Mouse (Mus musculus): ENCODE measurements around the gene Fut2. TPM values are rescaled to one million over a fixed set of nuclear protein-coding genes. Genes with fewer than 3 reads are reported as not detected.
A peak's percentile ranks its signal among the peaks of the same experiment; 100 is the strongest.

The Fut2 gene
- polyA plus RNA-seq, 1 experiment from 2014 or later, result 0.56 TPM

DNA sequence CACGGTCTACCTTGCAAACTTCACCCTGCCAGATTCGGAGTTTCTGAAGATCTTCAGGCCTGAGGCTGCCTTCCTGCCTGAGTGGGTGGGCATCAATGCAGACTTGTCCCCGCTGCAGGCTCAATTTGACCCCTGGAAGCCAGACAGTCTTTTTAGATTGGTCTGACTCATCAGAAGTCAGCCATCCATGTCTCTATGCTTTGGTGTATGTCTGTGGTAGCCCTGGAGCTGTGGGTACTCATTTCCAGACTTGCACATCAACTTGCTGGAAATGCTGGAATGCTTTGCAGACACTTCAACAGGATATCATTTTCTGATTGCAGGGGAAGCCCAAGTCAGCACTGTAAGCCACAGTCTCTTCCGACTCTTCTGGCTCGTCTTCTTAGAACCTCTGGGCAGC lies 46.6 kb downstream of the Fut2 start:
- Histone ChIP-seq H3K4me2 (no peak overlapping the region), H3K27me3 (ENCODE audit: control insufficient read depth, insufficient read depth, low read length) (peaks cover 49% of the 10 kb centered on the region), H3K36me3 (ENCODE audit: control insufficient read depth, insufficient read depth, low read length) (no peaks in the 10 kb centered on the region), H3K9ac (ENCODE audit: low read depth, low read length) (no peak overlapping the region), H3K9me3 (replicated peaks; ENCODE audit: control insufficient read depth, low read length) (no peaks in the 10 kb centered on the region; the same call in 1 of the 2 replicates), H3K27ac (ENCODE audit: low read depth, low read length) (no peak overlapping the region), H3K4me1 (ENCODE audit: control insufficient read depth, insufficient read depth, low read length) (0 out of 2 replicates have a peak, but pooled peaks cover 3% of the 10 kb centered on the region), H3K4me3 (ENCODE audit: low read depth, low read length) (no peak overlapping the region)
- 85% methylated on average over 5 of the region's 5 CpGs for WGBS (ENCODE audit: insufficient replicate concordance)
- no peak for ATAC-seq (replicated peaks; ENCODE audit: insufficient number of reproducible peaks, low FRiP score, low TSS enrichment)

DNA sequence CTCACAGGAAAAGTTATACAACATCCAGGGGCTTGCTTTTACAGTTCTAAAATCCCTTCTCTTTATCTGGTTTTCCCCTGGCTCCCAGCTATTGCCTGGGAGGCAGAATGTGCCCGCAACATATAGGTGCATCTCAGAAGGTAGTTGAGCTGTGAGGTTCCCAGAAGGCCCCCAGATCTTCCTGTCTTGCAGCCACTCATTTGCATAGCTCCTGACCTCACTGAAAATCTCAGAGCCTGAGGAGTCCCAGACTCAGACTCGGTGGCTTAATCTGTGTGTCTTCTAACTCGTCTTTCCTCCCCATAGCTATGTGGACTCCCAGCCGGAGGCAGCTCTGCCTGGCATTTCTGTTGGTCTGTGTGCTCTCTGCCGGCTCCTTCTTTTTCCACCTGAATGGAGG lies 47.9 kb downstream of the Fut2 start:
- Histone ChIP-seq H3K9ac (ENCODE audit: low read depth, low read length) (no peak overlapping the region), H3K4me1 (ENCODE audit: control insufficient read depth, insufficient read depth, low read length) (0 out of 2 replicates have a peak, but pooled peaks cover 3% of the 10 kb centered on the region), H3K36me3 (ENCODE audit: control insufficient read depth, insufficient read depth, low read length) (no peaks in the 10 kb centered on the region), H3K9me3 (replicated peaks; ENCODE audit: control insufficient read depth, low read length) (no peaks in the 10 kb centered on the region; the same call in 1 of the 2 replicates), H3K27me3 (ENCODE audit: control insufficient read depth, insufficient read depth, low read length) (peaks cover 49% of the 10 kb centered on the region), H3K27ac (ENCODE audit: low read depth, low read length) (no peak overlapping the region), H3K4me3 (ENCODE audit: low read depth, low read length) (no peak overlapping the region), H3K4me2 (no peak overlapping the region)
- WGBS (ENCODE audit: insufficient replicate concordance), result 68% methylated on average over 5 of the region's 5 CpGs
- ATAC-seq (replicated peaks; ENCODE audit: insufficient number of reproducible peaks, low FRiP score, low TSS enrichment), result no peak

DNA sequence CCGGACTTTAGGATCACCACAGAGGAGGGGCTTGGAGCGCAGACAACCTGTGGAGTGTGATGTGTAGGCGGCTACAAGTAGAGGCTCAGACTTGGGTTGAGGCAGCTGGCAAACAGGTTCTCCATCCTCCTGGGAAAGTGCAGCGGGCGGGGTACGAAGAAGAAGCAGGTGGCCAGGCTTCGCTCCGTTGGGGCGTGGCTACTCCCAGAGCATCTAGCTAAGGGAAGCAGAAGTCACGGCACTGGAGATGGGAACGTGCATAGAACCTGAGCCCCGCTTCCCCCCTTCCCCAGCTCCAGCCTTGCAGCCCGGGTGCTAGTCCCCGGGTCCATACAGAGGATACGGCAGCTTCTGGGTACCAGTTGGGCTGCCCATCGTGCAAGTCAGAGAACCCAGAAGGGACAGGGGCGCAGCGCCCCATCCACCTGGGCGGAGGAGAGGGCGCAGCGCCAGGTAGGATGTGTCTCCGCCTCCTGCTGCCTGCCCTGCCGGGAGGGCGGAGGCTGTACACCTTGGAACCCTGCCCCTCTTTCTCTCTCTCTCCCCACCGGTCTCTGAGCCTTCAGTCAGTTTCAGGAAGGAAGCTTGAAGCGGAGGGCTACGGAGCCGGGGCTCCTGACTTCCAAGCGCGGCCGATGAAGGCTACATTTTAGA lies 49.0 kb downstream of the Fut2 start, which contains the start of gene Fut1:
Gene Fut1 (plus strand): TSS at position 248 of the 654 bp plus-strand sequence.
- Histone ChIP-seq H3K27ac (ENCODE audit: low read depth, low read length) (no peak within 1 kb of the TSS), H3K27me3 (ENCODE audit: control insufficient read depth, insufficient read depth, low read length) (peaks cover 49% of the 10 kb centered on the region), H3K36me3 (ENCODE audit: control insufficient read depth, insufficient read depth, low read length) (no peaks in the 10 kb centered on the region), H3K4me2 (peak within 1 kb of the TSS; percentile 9; the same call in 1 of the 2 replicates), H3K9me3 (replicated peaks; ENCODE audit: control insufficient read depth, low read length) (no peaks in the 10 kb centered on the region), H3K4me3 (ENCODE audit: low read depth, low read length) (peak within 1 kb of the TSS; percentile 1; the same call in 1 of the 2 replicates), H3K4me1 (ENCODE audit: control insufficient read depth, insufficient read depth, low read length) (0 out of 2 replicates have a peak, but pooled peaks cover 3% of the 10 kb centered on the region), H3K9ac (ENCODE audit: low read depth, low read length) (no peak within 1 kb of the TSS)
- ATAC-seq (replicated peaks; ENCODE audit: insufficient number of reproducible peaks, low FRiP score, low TSS enrichment), result no peak
- 7% methylated on average over 31 of the region's 31 CpGs for WGBS (ENCODE audit: insufficient replicate concordance)

DNA sequence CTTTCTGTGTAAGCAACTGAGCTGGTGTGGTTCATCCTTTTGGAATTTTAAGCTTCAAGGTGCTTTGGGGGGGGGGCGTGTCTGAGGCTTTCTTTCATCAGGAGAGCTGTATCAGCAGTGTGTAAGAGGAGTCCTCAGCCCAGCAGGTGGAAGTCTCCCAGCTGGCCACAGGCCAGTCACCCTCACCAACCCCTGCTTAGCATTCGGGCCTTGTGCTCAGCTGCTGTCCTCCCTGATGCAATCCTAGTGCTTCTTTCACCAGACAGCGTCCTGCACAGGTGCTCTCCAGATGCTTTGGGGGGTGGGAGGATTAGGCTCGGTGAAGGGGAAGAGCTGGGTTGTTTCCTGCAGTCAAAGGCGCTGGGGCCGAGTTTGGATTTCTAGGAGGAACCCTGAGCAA lies 49.9 kb downstream of the Fut2 start:
- Histone ChIP-seq H3K9ac (ENCODE audit: low read depth, low read length) (no peak overlapping the region), H3K4me2 (no peak overlapping the region), H3K4me3 (ENCODE audit: low read depth, low read length) (no peak overlapping the region), H3K4me1 (ENCODE audit: control insufficient read depth, insufficient read depth, low read length) (0 out of 2 replicates have a peak, but pooled peaks cover 3% of the 10 kb centered on the region), H3K9me3 (replicated peaks; ENCODE audit: control insufficient read depth, low read length) (no peaks in the 10 kb centered on the region), H3K27me3 (ENCODE audit: control insufficient read depth, insufficient read depth, low read length) (peaks cover 49% of the 10 kb centered on the region), H3K27ac (ENCODE audit: low read depth, low read length) (no peak overlapping the region), H3K36me3 (ENCODE audit: control insufficient read depth, insufficient read depth, low read length) (no peaks in the 10 kb centered on the region)
- 22% methylated on average over 6 of the region's 6 CpGs for WGBS (ENCODE audit: insufficient replicate concordance)
- no peak for ATAC-seq (replicated peaks; ENCODE audit: insufficient number of reproducible peaks, low FRiP score, low TSS enrichment)

DNA sequence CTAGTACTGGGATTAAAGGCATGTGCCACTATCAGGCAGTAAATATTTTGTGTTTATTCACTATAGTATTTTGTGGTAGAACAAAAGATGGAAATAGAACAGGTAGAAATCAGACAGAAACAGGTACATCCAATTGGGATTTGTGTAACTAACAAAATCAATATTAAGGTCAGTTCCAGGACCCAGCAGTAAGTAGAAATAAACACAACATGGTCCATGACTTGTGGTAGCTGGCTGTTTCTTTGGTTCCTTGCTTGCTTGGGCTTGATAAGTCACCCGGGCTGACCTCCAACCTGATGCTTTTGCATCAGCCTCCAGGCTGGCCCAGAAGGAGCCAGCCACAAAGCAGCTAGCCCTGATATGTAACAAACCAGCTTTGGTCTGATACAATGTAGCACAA lies 56.7 kb downstream of the Fut2 start:
- Histone ChIP-seq H3K4me2 (no peak overlapping the region), H3K27ac (ENCODE audit: low read depth, low read length) (no peak overlapping the region), H3K4me1 (ENCODE audit: control insufficient read depth, insufficient read depth, low read length) (no peaks in the 10 kb centered on the region), H3K9me3 (replicated peaks; ENCODE audit: control insufficient read depth, low read length) (no peaks in the 10 kb centered on the region), H3K27me3 (ENCODE audit: control insufficient read depth, insufficient read depth, low read length) (no peaks in the 10 kb centered on the region; the same call in 1 of the 2 replicates), H3K9ac (ENCODE audit: low read depth, low read length) (no peak overlapping the region), H3K36me3 (ENCODE audit: control insufficient read depth, insufficient read depth, low read length) (no peaks in the 10 kb centered on the region), H3K4me3 (ENCODE audit: low read depth, low read length) (no peak overlapping the region)
- no peak for ATAC-seq (replicated peaks; ENCODE audit: insufficient number of reproducible peaks, low FRiP score, low TSS enrichment)
- WGBS (ENCODE audit: insufficient replicate concordance), result 50% methylated on average over 1 of the region's 1 CpGs

DNA sequence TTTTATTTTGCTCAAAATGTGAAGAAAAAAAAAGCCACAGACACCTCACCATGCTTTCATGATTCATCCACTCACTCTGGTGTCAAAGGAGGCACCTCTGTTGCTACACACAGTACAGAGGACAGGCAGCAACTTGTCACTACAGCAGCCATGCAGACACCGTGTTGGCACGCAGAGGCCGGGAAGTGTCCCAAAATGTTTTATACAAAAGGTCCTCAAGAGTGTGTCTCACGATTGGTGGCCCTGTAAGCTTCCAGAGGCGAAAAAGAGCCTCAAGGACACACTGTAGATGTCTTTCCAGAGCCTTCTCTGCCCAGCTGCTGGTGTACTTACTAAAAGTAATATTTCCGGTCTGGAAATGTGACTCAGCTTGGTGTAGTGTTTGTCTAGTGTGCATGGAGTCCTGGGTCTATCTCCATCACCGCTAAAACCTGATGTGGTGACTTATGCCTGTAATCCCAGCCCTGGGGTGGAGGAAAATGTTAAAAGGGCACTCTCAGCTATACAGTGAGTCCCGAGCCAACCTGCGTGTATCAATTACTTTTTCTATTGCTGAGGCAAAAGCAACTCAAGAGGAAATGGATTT lies 60.4 kb downstream of the Fut2 start:
- Histone ChIP-seq H3K4me3 (ENCODE audit: low read depth, low read length) (no peak overlapping the region), H3K9ac (ENCODE audit: low read depth, low read length) (no peak overlapping the region), H3K27me3 (ENCODE audit: control insufficient read depth, insufficient read depth, low read length) (no peaks in the 10 kb centered on the region), H3K36me3 (ENCODE audit: control insufficient read depth, insufficient read depth, low read length) (no peaks in the 10 kb centered on the region), H3K9me3 (replicated peaks; ENCODE audit: control insufficient read depth, low read length) (no peaks in the 10 kb centered on the region), H3K4me1 (ENCODE audit: control insufficient read depth, insufficient read depth, low read length) (no peaks in the 10 kb centered on the region), H3K27ac (ENCODE audit: low read depth, low read length) (no peak overlapping the region), H3K4me2 (no peak overlapping the region)
- whole genome bisulfite sequencing (ENCODE audit: insufficient replicate concordance), result 74% methylated on average over 9 of the region's 9 CpGs
- ATAC-seq (replicated peaks; ENCODE audit: insufficient number of reproducible peaks, low FRiP score, low TSS enrichment), result no peak

DNA sequence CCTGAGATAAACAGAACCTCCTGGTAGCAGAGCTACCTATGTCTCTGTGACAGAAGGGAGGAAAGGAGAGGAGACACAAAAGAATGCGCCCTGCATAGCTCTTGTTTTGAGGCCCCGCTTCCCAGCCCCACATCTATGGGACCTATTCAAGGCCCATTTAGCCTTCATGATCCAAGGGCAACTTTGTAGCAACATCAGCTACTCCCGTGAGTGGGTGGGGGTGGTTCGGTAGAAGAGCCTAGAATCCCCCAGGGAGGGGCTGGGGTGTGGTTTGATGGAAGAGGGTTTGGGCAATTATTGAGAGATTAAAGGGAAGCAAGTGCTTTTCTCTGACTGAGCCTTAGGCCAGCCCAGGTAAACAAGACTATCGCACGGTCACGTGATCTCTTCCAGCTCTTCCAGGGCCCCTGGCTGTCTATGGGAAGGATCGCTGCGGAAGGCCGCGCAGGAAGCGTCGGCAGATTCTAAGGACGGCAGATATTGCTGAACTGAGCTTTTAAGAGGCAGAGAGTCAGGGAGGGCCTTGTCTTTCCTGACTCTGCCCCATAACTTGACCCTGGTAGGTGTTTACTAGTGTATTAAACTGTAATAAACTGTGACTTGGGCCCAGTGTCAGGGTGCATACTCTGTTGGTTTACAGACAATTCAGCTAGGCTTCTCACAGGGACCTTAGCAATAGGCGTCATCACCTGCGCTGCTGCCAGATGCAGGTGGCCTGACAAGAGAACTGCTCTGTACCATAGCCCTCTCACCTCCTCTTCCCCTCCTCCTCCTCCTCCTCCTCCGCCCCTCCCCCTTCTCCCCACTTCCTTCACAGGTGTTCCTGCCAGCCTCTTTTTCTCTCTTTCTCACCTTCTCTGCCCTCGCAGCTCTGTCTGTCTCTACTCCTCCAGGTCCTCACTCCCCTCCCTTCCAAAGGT lies 67.0 kb downstream of the Fut2 start:
- 0 out of 2 replicates have a peak, but pooled peaks have one; percentile 39 for ATAC-seq (replicated peaks; ENCODE audit: insufficient number of reproducible peaks, low FRiP score, low TSS enrichment)
- H3K4me2 ChIP-seq, result peak overlapping the region; percentile 38

More for the DNA sequence above, 67.0 kb downstream of the Fut2 start:
- Histone ChIP-seq H3K9me3 (replicated peaks; ENCODE audit: control insufficient read depth, low read length) (no peaks in the 10 kb centered on the region), H3K27ac (ENCODE audit: low read depth, low read length) (no peak overlapping the region), H3K36me3 (ENCODE audit: control insufficient read depth, insufficient read depth, low read length) (no peaks in the 10 kb centered on the region), H3K4me1 (ENCODE audit: control insufficient read depth, insufficient read depth, low read length) (peaks cover 14% of the 10 kb centered on the region), H3K9ac (ENCODE audit: low read depth, low read length) (no peak overlapping the region), H3K4me3 (ENCODE audit: low read depth, low read length) (no peak overlapping the region; the same call in 1 of the 2 replicates), H3K27me3 (ENCODE audit: control insufficient read depth, insufficient read depth, low read length) (no peaks in the 10 kb centered on the region)
- 36% methylated on average over 18 of the region's 18 CpGs for WGBS (ENCODE audit: insufficient replicate concordance)

Data from heart, embryonic 11.5 days (tissue).